Mouse (Mus musculus) bone marrow, adult 2 months (tissue): ENCODE results near the gene Wnt9b.

Source experiments
- CTCF ChIP-seq: fragments of 200-500 bp; IDR thresholded peaks from 2 replicates; pipeline ENCODE4 v1.5.1; 2011; ENCODE audit warnings: low read length, control low read depth; ENCODE audit not compliant: control insufficient read depth, insufficient read depth
- POLR2A ChIP-seq: fragments of 200-500 bp; IDR thresholded peaks from 2 replicates; pipeline ENCODE4 v1.6.1; 2011; ENCODE audit warnings: low read depth, mild to moderate bottlenecking, control low read depth, low read length, borderline replicate concordance; ENCODE audit not compliant: control insufficient read depth

GRCm38 (mm10) chr11:103721468-103722039 lies 28.1 kb downstream of the Wnt9b start:
- TF ChIP-seq CTCF (peak; percentile 42; the same call in 1 of the 2 replicates), POLR2A (no peak)
